Mouse (Mus musculus) thymus, postnatal 36 days (tissue): ENCODE measurements around the gene Nol9.

Source experiments
- DNase-seq, 2 experiments: peaks; one replicate each; pipeline ENCODE4 v3.0.0; 2022; ENCODE audit warnings: mixed read lengths in 2 of 2

Gene Nol9

GRCm38 (mm10) chr4:152062390-152063110 is 23.4 kb downstream of the Nol9 start:
- DNase-seq: no peak

- no peak for DNase-seq
Measured at GRCm38 (mm10) chr4:152067280-152067679, 28.2 kb downstream of the Nol9 start.

- DNase-seq: no peak
Measured at GRCm38 (mm10) chr4:152068166-152068724, 29.1 kb downstream of the Nol9 start.

- DNase-seq: no peak
Measured at GRCm38 (mm10) chr4:152069245-152069644, 30.1 kb downstream of the Nol9 start.

GRCm38 (mm10) chr4:152070494-152071396 is 31.6 kb downstream of the Nol9 start:
- DNase-seq: no peak

GRCm38 (mm10) chr4:152072121-152072601 is 33.0 kb downstream of the Nol9 start, which contains the start of gene Plekhg5:
Gene Plekhg5, plus strand, starts transcription at chr4:152072498.
- no peak for DNase-seq

- no peak for DNase-seq
Measured at GRCm38 (mm10) chr4:152072655-152073054, 33.5 kb downstream of the Nol9 start.

GRCm38 (mm10) chr4:152073715-152074114 is 34.6 kb downstream of the Nol9 start:
- no peak for DNase-seq

GRCm38 (mm10) chr4:152074548-152074947 is 35.4 kb downstream of the Nol9 start:
- DNase-seq: no peak

GRCm38 (mm10) chr4:152077191-152077590 is 38.1 kb downstream of the Nol9 start:
- no peak for DNase-seq

- no peak for DNase-seq
Measured at GRCm38 (mm10) chr4:152078105-152078530, 39.0 kb downstream of the Nol9 start.

GRCm38 (mm10) chr4:152079261-152079660 is 40.1 kb downstream of the Nol9 start:
- no peak for DNase-seq

GRCm38 (mm10) chr4:152079931-152080330 is 40.8 kb downstream of the Nol9 start:
- no peak for DNase-seq

GRCm38 (mm10) chr4:152083611-152084220 is 44.6 kb downstream of the Nol9 start:
- no peak for DNase-seq

GRCm38 (mm10) chr4:152084616-152085015 is 45.5 kb downstream of the Nol9 start:
- no peak for DNase-seq

GRCm38 (mm10) chr4:152086505-152087210 is 47.5 kb downstream of the Nol9 start:
- peak; percentile 67 to 80 for DNase-seq

- DNase-seq: no peak
Measured at GRCm38 (mm10) chr4:152087211-152088081, 48.3 kb downstream of the Nol9 start.

GRCm38 (mm10) chr4:152088133-152088532 is 49.0 kb downstream of the Nol9 start:
- DNase-seq: no peak

GRCm38 (mm10) chr4:152088556-152089120 is 49.5 kb downstream of the Nol9 start:
- no peak for DNase-seq

GRCm38 (mm10) chr4:152090191-152090590 is 51.1 kb downstream of the Nol9 start:
- DNase-seq: no peak
